Mouse (Mus musculus): ENCODE measurements around the gene 2510039O18Rik.

The 2510039O18Rik gene

GRCm38 (mm10) chr4:147937021-147937420 lies 3.7 kb upstream of the 2510039O18Rik start:
- in situ Hi-C loops (cut with MseI, MboI) = no loop called here

GRCm38 (mm10) chr4:147937486-147937885 lies 3.2 kb upstream of the 2510039O18Rik start:
- in situ Hi-C loops (cut with MseI, MboI) = no loop called here

- in situ Hi-C loops (cut with MseI, MboI) = no loop called here
Observed at GRCm38 (mm10) chr4:147938148-147939096, 2.3 kb upstream of the 2510039O18Rik start.

- in situ Hi-C loops (cut with MseI, MboI) = no loop called here
Observed at GRCm38 (mm10) chr4:147940111-147940510, 584 bp upstream of the 2510039O18Rik start.

GRCm38 (mm10) chr4:147941045-147942020 lies 638 bp downstream of the 2510039O18Rik start:
- in situ Hi-C loops (cut with MseI, MboI) = no loop called here

GRCm38 (mm10) chr4:147943005-147943404 lies 2.3 kb downstream of the 2510039O18Rik start:
- in situ Hi-C loops (cut with MseI, MboI) = no loop called here

- in situ Hi-C loops (cut with MseI, MboI) = no loop called here
Observed at GRCm38 (mm10) chr4:147947511-147947910, 6.8 kb downstream of the 2510039O18Rik start.

GRCm38 (mm10) chr4:147953590-147953989 lies 12.9 kb downstream of the 2510039O18Rik start:
- in situ Hi-C loops (cut with MseI, MboI) = no loop called here

- in situ Hi-C loops (cut with MseI, MboI) = loop anchor here in 1 of 2 experiments (5.0 kb wide), 1 partner anchor 50 kb away; no protein-coding TSS in a partner anchor
Observed at GRCm38 (mm10) chr4:147957141-147957540, 16.4 kb downstream of the 2510039O18Rik start.

GRCm38 (mm10) chr4:147959881-147960831 lies 19.5 kb downstream of the 2510039O18Rik start:
- in situ Hi-C loops (cut with MseI, MboI) = loop anchor here (5.0 kb wide), 2 partner anchors 37 to 47 kb away; no protein-coding TSS in a partner anchor

GRCm38 (mm10) chr4:147962781-147963180 lies 22.1 kb downstream of the 2510039O18Rik start:
- in situ Hi-C loops (cut with MseI, MboI) = loop anchor here in 1 of 2 experiments (5.0 kb wide), 1 partner anchor 35 kb away; no protein-coding TSS in a partner anchor

GRCm38 (mm10) chr4:147963623-147964022 lies 22.9 kb downstream of the 2510039O18Rik start:
- in situ Hi-C loops (cut with MseI, MboI) = loop anchor here in 1 of 2 experiments (5.0 kb wide), 1 partner anchor 34 kb away; no protein-coding TSS in a partner anchor

GRCm38 (mm10) chr4:147965712-147966111 lies 25.0 kb downstream of the 2510039O18Rik start:
- in situ Hi-C loops (cut with MseI, MboI) = no loop called here

GRCm38 (mm10) chr4:147968816-147969215 lies 28.1 kb downstream of the 2510039O18Rik start:
- in situ Hi-C loops (cut with MseI, MboI) = no loop called here

- in situ Hi-C loops (cut with MseI, MboI) = no loop called here
Observed at GRCm38 (mm10) chr4:147969337-147969736, 28.6 kb downstream of the 2510039O18Rik start.

- in situ Hi-C loops (cut with MseI, MboI) = no loop called here
Observed at GRCm38 (mm10) chr4:147976237-147976636, 35.5 kb downstream of the 2510039O18Rik start.

GRCm38 (mm10) chr4:147977726-147978125 lies 37.0 kb downstream of the 2510039O18Rik start:
- in situ Hi-C loops (cut with MseI, MboI) = no loop called here

- in situ Hi-C loops (cut with MseI, MboI) = no loop called here
Observed at GRCm38 (mm10) chr4:147978391-147978790, 37.7 kb downstream of the 2510039O18Rik start.

GRCm38 (mm10) chr4:147979441-147979860 lies 38.8 kb downstream of the 2510039O18Rik start:
- in situ Hi-C loops (cut with MseI, MboI) = no loop called here

Measured in mouse trophoblast stem cell (cell line).